Mouse (Mus musculus) B cell, adult 62 days (primary cell): ENCODE results near the gene Dchs2. TPM values are rescaled to one million over a fixed set of nuclear protein-coding genes. Genes with fewer than 3 reads are reported as not detected.

ENCODE experiments used
- total RNA-seq: library from RNA; stranded (reverse); gene quantifications from 4 replicates; pipeline ENCODE4 v1.2.4, GENCODE M21; 2023

Dchs2 gene
- 0.06 TPM in 1 of 4 replicates, not detected in the others for total RNA-seq

GRCm38 (mm10) chr3:83127726-83128448 is at the start of gene Dchs2:
TSS of gene Dchs2 (plus strand) at chr3:83127948.

Other genes with a start within 250 kb of the Dchs2 start
- gene Lrat, start 224.0 kb upstream of the Dchs2 start, total RNA-seq: not detected in 4 replicates
- gene Fgg, start 120.2 kb upstream of the Dchs2 start, total RNA-seq: not detected in 4 replicates
- not detected in 4 replicates for gene Fga, start 101.9 kb upstream of the Dchs2 start, total RNA-seq
- not detected in 4 replicates for gene Fgb, start 78.1 kb upstream of the Dchs2 start, total RNA-seq
- gene Plrg1, start 72.4 kb upstream of the Dchs2 start, total RNA-seq: 62.5 to 73.1 TPM (median 67.8 TPM) in 4 replicates